Mouse (Mus musculus) layer of hippocampus, adult 2 months (tissue): ENCODE data around the gene Mecom. TPM values are rescaled to one million over a fixed set of nuclear protein-coding genes. Genes with fewer than 3 reads are reported as not detected.

Experiments used
- DNase-seq, 2 experiments: peaks; one replicate each; pipeline ENCODE4 v3.0.0; 2022; ENCODE audit warnings: low spot score in 2 of 2
- H3K27ac ChIP-seq: fragments of 200-600 bp; 2 replicates; pipeline ENCODE4 v1.8.1; 2022
- H3K4me3 ChIP-seq: fragments of 200-600 bp; 2 replicates; pipeline ENCODE4 v1.8.1; 2022; ENCODE audit warnings: mild to moderate bottlenecking
- CTCF ChIP-seq: fragments of 200-600 bp; conservative IDR thresholded peaks from 2 replicates; pipeline ENCODE4 v1.8.1; 2022; ENCODE audit warnings: antibody characterized with exemption, mild to moderate bottlenecking, moderate library complexity
- total RNA-seq, 2 experiments: library from RNA; stranded (reverse); gene quantifications; 2 replicates each; pipeline ENCODE4 v1.2.3; 2021

Gene Mecom
- total RNA-seq, 2 experiments from 2014 or later = 3.3 to 3.5 TPM

DNA sequence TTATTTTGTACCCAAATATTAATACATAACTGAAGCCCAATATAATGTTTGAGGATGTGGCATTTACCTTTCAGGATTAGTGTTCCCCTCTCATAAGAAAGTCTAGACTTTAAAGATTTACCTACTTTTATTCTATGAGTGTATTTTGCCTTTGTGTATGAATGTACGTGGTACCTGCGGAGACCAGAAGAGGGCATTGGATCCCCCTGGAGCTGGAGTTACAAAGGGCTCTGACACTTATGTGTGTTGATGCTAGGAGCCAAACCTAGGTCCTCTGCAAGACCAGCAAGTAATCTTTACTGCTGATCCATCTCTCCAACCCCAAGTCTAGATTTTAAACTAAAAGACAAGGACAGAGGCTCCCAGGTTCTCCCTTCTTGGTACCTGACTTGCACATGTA lies 86.0 kb downstream of the Mecom start:
- DNase-seq = no peak
- no peak overlapping the region for H3K27ac ChIP-seq
- peak; percentile 54 for TF ChIP-seq CTCF

DNA sequence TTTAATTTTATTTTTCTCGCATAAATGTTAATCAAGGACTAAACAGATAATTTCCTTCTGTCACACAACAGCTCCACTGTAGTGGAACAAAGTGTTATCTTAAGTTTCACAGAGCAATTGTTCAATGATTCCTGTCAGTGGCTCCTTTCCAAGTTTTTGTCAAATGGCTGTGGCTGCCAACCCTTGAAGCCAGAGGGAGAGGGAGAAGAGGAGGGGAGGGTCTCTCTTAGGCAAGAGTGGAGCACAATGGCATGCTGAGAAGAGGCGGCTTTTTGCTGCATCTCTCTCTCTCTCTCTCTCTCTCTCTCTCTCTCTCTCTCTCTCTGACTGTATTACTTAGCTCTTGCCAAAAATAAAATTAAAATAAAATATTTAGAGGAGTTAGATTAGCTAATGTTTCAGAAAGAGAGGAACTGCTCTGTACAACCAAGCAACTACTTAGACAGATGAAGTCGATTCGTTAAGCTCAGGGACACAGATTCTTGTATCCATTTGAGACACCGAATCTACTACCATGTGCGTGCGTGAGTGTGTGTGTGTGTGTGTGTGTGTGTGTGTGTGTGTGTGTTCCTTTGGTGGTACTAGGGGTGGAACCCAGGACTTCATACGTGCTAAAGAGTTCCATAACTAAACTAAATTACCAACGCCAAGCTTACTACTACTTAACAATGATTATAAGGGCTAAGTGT lies 86.8 kb downstream of the Mecom start:
- peak in 1 of 2 experiments; percentile 10 for DNase-seq
- Histone ChIP-seq H3K4me3 (no peak overlapping the region), H3K27ac (peak overlapping the region; percentile 39; the same call in 1 of the 2 replicates)
- TF ChIP-seq CTCF = no peak

More for the DNA sequence above, 86.0 kb downstream of the Mecom start:
- no peak overlapping the region for H3K4me3 ChIP-seq

- TF ChIP-seq CTCF = no peak
- Histone ChIP-seq H3K4me3 (no peak overlapping the region), H3K27ac (no peak overlapping the region)
- DNase-seq = no peak
Measured at GRCm38 (mm10) chr3:30459626-30460025, 88.2 kb downstream of the Mecom start.

GRCm38 (mm10) chr3:30457975-30458678 lies 89.7 kb downstream of the Mecom start:
- DNase-seq = no peak
- Histone ChIP-seq H3K4me3 (no peak overlapping the region), H3K27ac (no peak overlapping the region)
- no peak for TF ChIP-seq CTCF

DNA sequence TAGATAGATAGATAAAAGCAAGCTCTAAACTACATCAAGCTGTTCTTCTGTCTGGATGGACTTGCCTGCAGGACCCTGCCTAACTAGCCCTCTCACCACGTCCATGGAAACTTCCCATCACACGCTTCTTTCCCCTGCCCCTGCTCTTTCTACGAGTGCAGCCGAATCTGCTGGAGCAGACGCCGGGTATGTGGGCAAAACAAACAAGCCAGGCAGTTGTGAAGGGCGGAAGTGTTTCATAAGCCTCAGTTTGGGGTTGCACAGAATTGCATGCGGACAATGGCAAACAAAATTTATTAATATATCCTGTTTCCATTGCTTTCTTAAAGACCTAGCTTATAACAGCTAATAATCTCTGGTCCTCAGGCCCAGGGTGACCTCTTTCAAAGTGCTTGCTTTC lies 91.9 kb downstream of the Mecom start:
- DNase-seq = no peak
- TF ChIP-seq CTCF = no peak
- Histone ChIP-seq H3K27ac (no peak overlapping the region), H3K4me3 (no peak overlapping the region)

DNA sequence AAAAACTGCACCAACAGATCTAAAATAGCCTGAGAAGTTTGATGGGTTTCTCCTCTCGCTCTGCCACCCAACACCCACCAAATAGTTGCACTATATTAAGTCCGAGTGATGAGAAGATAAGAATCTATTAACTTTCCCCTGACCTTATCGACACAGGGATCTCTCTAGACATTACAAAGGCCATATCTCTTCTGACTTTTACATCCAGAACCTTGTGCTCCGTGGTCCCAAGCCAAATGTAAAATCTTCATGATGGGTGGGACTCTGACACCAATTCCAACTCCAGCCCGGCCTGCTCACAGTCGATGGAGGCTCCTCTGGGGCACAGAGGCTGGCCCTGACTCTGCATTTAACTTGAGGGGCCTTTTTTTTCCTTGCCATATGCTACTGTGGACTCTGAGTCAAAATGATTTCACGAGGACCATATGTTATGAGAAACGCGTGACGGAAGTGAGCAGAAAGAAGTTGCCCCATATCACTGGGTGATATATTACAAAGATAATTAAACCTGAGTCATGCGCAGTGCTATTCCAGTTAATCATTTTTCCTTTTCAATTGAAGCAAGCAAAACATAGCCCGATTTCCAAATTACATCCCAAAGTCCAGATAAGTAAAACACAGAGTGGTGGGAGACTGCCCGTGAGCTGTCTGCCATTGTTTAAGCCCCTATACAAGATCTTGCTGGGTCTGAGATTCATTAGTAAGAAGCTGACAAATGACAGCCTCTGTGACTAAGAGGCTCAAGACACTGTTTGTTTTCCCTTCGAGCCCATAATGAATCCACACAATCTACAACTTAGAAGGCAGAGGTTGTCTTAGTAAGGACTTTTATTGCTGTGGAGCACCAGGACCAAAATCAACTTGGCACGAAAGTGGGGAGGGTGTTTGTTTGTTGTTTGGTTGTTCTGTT lies 94.0 kb downstream of the Mecom start:
- no peak for TF ChIP-seq CTCF
- Histone ChIP-seq H3K27ac (no peak overlapping the region), H3K4me3 (no peak overlapping the region)
- DNase-seq = no peak

- no peak for TF ChIP-seq CTCF
- DNase-seq = no peak
- Histone ChIP-seq H3K27ac (no peak overlapping the region), H3K4me3 (no peak overlapping the region)
Measured at GRCm38 (mm10) chr3:30453046-30453445, 94.8 kb downstream of the Mecom start.

DNA sequence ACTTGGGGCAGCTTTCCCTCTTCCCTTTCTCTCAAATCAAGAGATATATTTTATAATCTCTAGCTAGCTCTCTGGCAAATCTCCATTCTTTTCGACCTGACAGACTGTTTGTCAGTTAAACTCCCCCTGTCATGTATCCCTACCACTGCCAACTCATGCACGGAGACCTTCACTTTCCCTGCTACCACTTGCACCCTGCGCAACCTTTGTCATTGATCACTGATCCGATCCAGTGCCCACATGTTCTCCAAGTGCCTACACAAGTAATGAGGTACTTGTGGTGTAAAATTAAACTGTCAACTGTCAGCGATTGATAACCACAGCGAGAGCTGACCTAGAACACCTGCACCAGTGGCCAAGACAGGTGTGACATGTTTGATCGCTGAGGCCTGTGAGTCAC lies 95.3 kb downstream of the Mecom start:
- no peak overlapping the region for H3K4me3 ChIP-seq
- no peak for TF ChIP-seq CTCF
- no peak overlapping the region for H3K27ac ChIP-seq
- DNase-seq = no peak

DNA sequence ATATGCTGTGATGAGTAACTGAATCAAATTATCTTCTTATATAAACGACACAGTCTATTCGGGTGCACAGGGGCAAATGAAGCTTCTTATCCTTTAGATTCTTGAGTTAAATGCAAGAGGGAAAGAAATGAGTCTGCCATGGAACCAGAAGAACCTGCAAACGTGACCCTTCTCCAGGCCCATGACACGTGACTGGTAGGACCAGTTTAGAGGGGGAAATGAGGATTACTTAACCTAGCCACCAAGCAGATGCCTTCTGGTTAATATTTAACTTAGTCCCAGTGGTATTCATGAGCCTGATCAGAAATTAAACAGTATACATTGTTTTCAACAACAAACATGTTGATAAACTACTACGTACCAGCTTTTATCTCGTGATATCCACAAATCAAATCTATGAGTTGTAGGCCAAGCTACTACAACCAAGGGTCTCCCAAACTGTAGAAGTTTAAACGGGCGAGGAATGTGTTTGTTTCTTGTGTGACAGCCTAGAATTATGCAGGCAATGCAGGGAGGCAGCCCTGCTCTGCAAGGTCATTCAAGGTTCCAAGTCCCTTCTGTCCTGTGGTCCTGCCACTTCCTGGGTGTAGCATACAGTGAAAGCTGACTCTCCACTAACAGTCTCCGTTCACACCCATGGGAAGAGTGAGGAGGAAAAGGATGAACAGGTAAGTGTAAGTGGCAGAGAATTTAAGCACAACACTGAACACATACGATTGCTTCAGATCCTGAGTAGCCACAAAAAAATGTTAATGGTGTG lies 97.4 kb downstream of the Mecom start:
- H3K27ac ChIP-seq = no peak overlapping the region
- no peak overlapping the region for H3K4me3 ChIP-seq
- no peak for DNase-seq
- no peak for TF ChIP-seq CTCF

- H3K4me3 ChIP-seq = no peak overlapping the region
- peak; percentile 69 for TF ChIP-seq CTCF
- no peak for DNase-seq
- H3K27ac ChIP-seq = no peak overlapping the region
Measured at GRCm38 (mm10) chr3:30448624-30449023, 99.2 kb downstream of the Mecom start.

DNA sequence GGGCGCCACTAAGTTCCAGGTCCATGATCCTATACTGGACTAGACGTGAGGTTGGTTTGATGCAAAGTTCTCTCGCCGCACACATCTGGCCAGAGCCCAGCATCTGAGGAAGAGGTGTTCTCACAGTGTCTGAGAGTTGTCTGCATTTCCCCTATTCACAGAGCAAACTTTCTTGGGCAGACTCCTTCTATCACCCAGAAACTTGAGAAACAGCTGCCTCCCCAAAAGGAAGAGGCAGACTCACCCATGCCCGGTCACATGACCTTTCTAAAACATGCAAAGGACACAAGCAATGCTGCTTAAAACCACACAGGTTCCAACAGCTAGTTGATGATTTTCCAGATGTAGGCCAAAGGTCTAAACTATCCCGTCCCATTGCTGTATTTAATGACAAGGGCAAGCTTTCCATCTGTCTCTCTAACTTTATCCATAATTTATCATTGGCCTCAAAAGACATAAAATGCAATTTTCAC lies 101.8 kb downstream of the Mecom start:
- DNase-seq = no peak
- no peak overlapping the region for H3K27ac ChIP-seq
- no peak for TF ChIP-seq CTCF
- no peak overlapping the region for H3K4me3 ChIP-seq

- H3K4me3 ChIP-seq = no peak overlapping the region
- TF ChIP-seq CTCF = no peak
- no peak for DNase-seq
- H3K27ac ChIP-seq = no peak overlapping the region
Measured at GRCm38 (mm10) chr3:30445247-30445969, 102.4 kb downstream of the Mecom start.
